Mouse (Mus musculus): Measurements from ENCODE around the gene Nr2f6. TPM values are rescaled to one million over a fixed set of nuclear protein-coding genes. Genes with fewer than 3 reads are reported as not detected.

The Nr2f6 gene
- polyA plus RNA-seq, 1 experiment from 2014 or later: 134 TPM

- Histone ChIP-seq H3K27me3 (ENCODE audit: control insufficient read depth, insufficient read depth, low read length) (no peaks in the 10 kb centered on the region), H3K4me1 (ENCODE audit: control insufficient read depth, insufficient read depth, low read length) (peaks cover 36% of the 10 kb centered on the region), H3K4me2 (replicated peaks; ENCODE audit: low read depth, low read length) (peak overlapping the region; percentile 96), H3K36me3 (ENCODE audit: control insufficient read depth, insufficient read depth, low read length) (peaks cover 13% of the 10 kb centered on the region), H3K9ac (ENCODE audit: low read depth, low read length) (peak overlapping the region; percentile 96), H3K9me3 (ENCODE audit: control insufficient read depth, low read length) (no peaks in the 10 kb centered on the region), H3K27ac (ENCODE audit: low read depth, low read length) (peak overlapping the region; percentile 97), H3K4me3 (ENCODE audit: low read length) (peak overlapping the region; percentile 96)
- WGBS: 3% methylated on average over 43 of the region's 80 CpGs
- ATAC-seq (ENCODE audit: low FRiP score, low TSS enrichment): peak; percentile 91
Measured at GRCm38 (mm10) chr8:71381971-71382961, 506 bp upstream of the Nr2f6 start.

GRCm38 (mm10) chr8:71380178-71381171 is 1.3 kb downstream of the Nr2f6 start:
- Histone ChIP-seq H3K36me3 (ENCODE audit: control insufficient read depth, insufficient read depth, low read length) (peaks cover 21% of the 10 kb centered on the region), H3K27me3 (ENCODE audit: control insufficient read depth, insufficient read depth, low read length) (no peaks in the 10 kb centered on the region), H3K9ac (ENCODE audit: low read depth, low read length) (peak overlapping the region; percentile 96), H3K4me1 (ENCODE audit: control insufficient read depth, insufficient read depth, low read length) (peaks cover 51% of the 10 kb centered on the region), H3K4me3 (ENCODE audit: low read length) (peak overlapping the region; percentile 96), H3K27ac (ENCODE audit: low read depth, low read length) (peak overlapping the region; percentile 97), H3K4me2 (replicated peaks; ENCODE audit: low read depth, low read length) (peak overlapping the region; percentile 96), H3K9me3 (ENCODE audit: control insufficient read depth, low read length) (no peaks in the 10 kb centered on the region)
- ATAC-seq (ENCODE audit: low FRiP score, low TSS enrichment): no peak
- WGBS: under 1% methylated on average over 72 of the region's 72 CpGs

- Histone ChIP-seq H3K9ac (ENCODE audit: low read depth, low read length) (peak overlapping the region; percentile 96), H3K4me1 (ENCODE audit: control insufficient read depth, insufficient read depth, low read length) (peaks cover 57% of the 10 kb centered on the region), H3K9me3 (ENCODE audit: control insufficient read depth, low read length) (no peaks in the 10 kb centered on the region), H3K36me3 (ENCODE audit: control insufficient read depth, insufficient read depth, low read length) (peaks cover 30% of the 10 kb centered on the region), H3K27ac (ENCODE audit: low read depth, low read length) (peak overlapping the region; percentile 97), H3K4me2 (replicated peaks; ENCODE audit: low read depth, low read length) (peak overlapping the region; percentile 96), H3K4me3 (ENCODE audit: low read length) (peak overlapping the region; percentile 96), H3K27me3 (ENCODE audit: control insufficient read depth, insufficient read depth, low read length) (no peaks in the 10 kb centered on the region)
- 18% methylated on average over 3 of the region's 3 CpGs for WGBS
- no peak for ATAC-seq (ENCODE audit: low FRiP score, low TSS enrichment)
Measured at GRCm38 (mm10) chr8:71379512-71380075, 2.2 kb downstream of the Nr2f6 start.

GRCm38 (mm10) chr8:71379008-71379407 is 2.8 kb downstream of the Nr2f6 start:
- H3K4me2 ChIP-seq (replicated peaks; ENCODE audit: low read depth, low read length): peak overlapping the region; percentile 96
- ATAC-seq (ENCODE audit: low FRiP score, low TSS enrichment): no peak
- WGBS: 27% methylated on average over 4 of the region's 4 CpGs
- peak overlapping the region; percentile 97; the same call in 1 of the 2 replicates for H3K27ac ChIP-seq (ENCODE audit: low read depth, low read length)
- no peaks in the 10 kb centered on the region for H3K27me3 ChIP-seq (ENCODE audit: control insufficient read depth, insufficient read depth, low read length)
- H3K4me1 ChIP-seq (ENCODE audit: control insufficient read depth, insufficient read depth, low read length): peaks cover 57% of the 10 kb centered on the region
- H3K4me3 ChIP-seq (ENCODE audit: low read length): peak overlapping the region; percentile 96
- peak overlapping the region; percentile 96 for H3K9ac ChIP-seq (ENCODE audit: low read depth, low read length)
- H3K36me3 ChIP-seq (ENCODE audit: control insufficient read depth, insufficient read depth, low read length): peaks cover 36% of the 10 kb centered on the region
- H3K9me3 ChIP-seq (ENCODE audit: control insufficient read depth, low read length): no peaks in the 10 kb centered on the region

- peak overlapping the region; percentile 24; the same call in 1 of the 2 replicates for H3K4me3 ChIP-seq (ENCODE audit: low read length)
- H3K36me3 ChIP-seq (ENCODE audit: control insufficient read depth, insufficient read depth, low read length): peaks cover 52% of the 10 kb centered on the region
- H3K9me3 ChIP-seq (ENCODE audit: control insufficient read depth, low read length): no peaks in the 10 kb centered on the region
- 43% methylated on average over 8 of the region's 8 CpGs for WGBS
- H3K4me1 ChIP-seq (ENCODE audit: control insufficient read depth, insufficient read depth, low read length): peaks cover 42% of the 10 kb centered on the region
- no peak overlapping the region for H3K27ac ChIP-seq (ENCODE audit: low read depth, low read length)
- ATAC-seq (ENCODE audit: low FRiP score, low TSS enrichment): no peak
- H3K9ac ChIP-seq (ENCODE audit: low read depth, low read length): peak overlapping the region; percentile 40; the same call in 1 of the 2 replicates
- peak overlapping the region; percentile 45 for H3K4me2 ChIP-seq (replicated peaks; ENCODE audit: low read depth, low read length)
- H3K27me3 ChIP-seq (ENCODE audit: control insufficient read depth, insufficient read depth, low read length): no peaks in the 10 kb centered on the region
Measured at GRCm38 (mm10) chr8:71376423-71377030, 5.2 kb downstream of the Nr2f6 start.

- H3K9me3 ChIP-seq (ENCODE audit: control insufficient read depth, low read length): no peaks in the 10 kb centered on the region
- peak; percentile 3 for ATAC-seq (ENCODE audit: low FRiP score, low TSS enrichment)
- WGBS: 8% methylated on average over 67 of the region's 74 CpGs
- H3K4me1 ChIP-seq (ENCODE audit: control insufficient read depth, insufficient read depth, low read length): peaks cover 42% of the 10 kb centered on the region
- peak overlapping the region; percentile 40 for H3K9ac ChIP-seq (ENCODE audit: low read depth, low read length)
- peak overlapping the region; percentile 63; the same call in 1 of the 2 replicates for H3K27ac ChIP-seq (ENCODE audit: low read depth, low read length)
- H3K4me3 ChIP-seq (ENCODE audit: low read length): peak overlapping the region; percentile 24
- H3K36me3 ChIP-seq (ENCODE audit: control insufficient read depth, insufficient read depth, low read length): peaks cover 52% of the 10 kb centered on the region
- no peaks in the 10 kb centered on the region for H3K27me3 ChIP-seq (ENCODE audit: control insufficient read depth, insufficient read depth, low read length)
- H3K4me2 ChIP-seq (replicated peaks; ENCODE audit: low read depth, low read length): peak overlapping the region; percentile 45
Measured at GRCm38 (mm10) chr8:71375581-71376422, 6.0 kb downstream of the Nr2f6 start.

GRCm38 (mm10) chr8:71374616-71375206 is 7.0 kb downstream of the Nr2f6 start:
- no peak for ATAC-seq (ENCODE audit: low FRiP score, low TSS enrichment)
- no peaks in the 10 kb centered on the region for H3K27me3 ChIP-seq (ENCODE audit: control insufficient read depth, insufficient read depth, low read length)
- no peak overlapping the region for H3K4me3 ChIP-seq (ENCODE audit: low read length)
- H3K9ac ChIP-seq (ENCODE audit: low read depth, low read length): no peak overlapping the region
- no peak overlapping the region for H3K4me2 ChIP-seq (replicated peaks; ENCODE audit: low read depth, low read length)
- peaks cover 41% of the 10 kb centered on the region for H3K4me1 ChIP-seq (ENCODE audit: control insufficient read depth, insufficient read depth, low read length)
- H3K36me3 ChIP-seq (ENCODE audit: control insufficient read depth, insufficient read depth, low read length): peaks cover 54% of the 10 kb centered on the region
- no peaks in the 10 kb centered on the region for H3K9me3 ChIP-seq (ENCODE audit: control insufficient read depth, low read length)
- WGBS: 67% methylated on average over 17 of the region's 17 CpGs
- peak overlapping the region; percentile 2; the same call in 1 of the 2 replicates for H3K27ac ChIP-seq (ENCODE audit: low read depth, low read length)

Measured in kidney, embryonic 14.5 days (tissue).